Mouse (Mus musculus) cerebellum, adult (tissue): ENCODE results near the gene Pou6f1.
A peak's percentile ranks its signal among the peaks of the same experiment; 100 is the strongest.
"Not testable (repeated sequence)": the region's sequence is repeated elsewhere in the genome, so short reads cannot be mapped to it uniquely, and the experiment has no call there.

Experiments
- ATAC-seq: cut with Nextera tagmentation; 2 replicates; pipeline ENCODE4 v1.9.2; 2017; ENCODE audit warnings: mild to moderate bottlenecking, moderate library complexity, mixed read lengths; ENCODE audit not compliant: insufficient number of reproducible peaks, low FRiP score, low TSS enrichment

The Pou6f1 gene

GRCm38 (mm10) chr15:100622164-100622563, 22.4 kb upstream of the Pou6f1 start:
- no peak for ATAC-seq

- not testable (repeated sequence) for ATAC-seq
These were observed 21.9 kb upstream of the Pou6f1 start for GRCm38 (mm10) chr15:100621671-100622070.

GRCm38 (mm10) chr15:100619200-100619599, 19.4 kb upstream of the Pou6f1 start:
- ATAC-seq = no peak

- peak; percentile 5; the same call in 1 of the 2 replicates for ATAC-seq
These were observed 16.4 kb upstream of the Pou6f1 start for GRCm38 (mm10) chr15:100616221-100616620.

GRCm38 (mm10) chr15:100615825-100616220, 16.0 kb upstream of the Pou6f1 start:
- ATAC-seq = peak; percentile 72

DNA sequence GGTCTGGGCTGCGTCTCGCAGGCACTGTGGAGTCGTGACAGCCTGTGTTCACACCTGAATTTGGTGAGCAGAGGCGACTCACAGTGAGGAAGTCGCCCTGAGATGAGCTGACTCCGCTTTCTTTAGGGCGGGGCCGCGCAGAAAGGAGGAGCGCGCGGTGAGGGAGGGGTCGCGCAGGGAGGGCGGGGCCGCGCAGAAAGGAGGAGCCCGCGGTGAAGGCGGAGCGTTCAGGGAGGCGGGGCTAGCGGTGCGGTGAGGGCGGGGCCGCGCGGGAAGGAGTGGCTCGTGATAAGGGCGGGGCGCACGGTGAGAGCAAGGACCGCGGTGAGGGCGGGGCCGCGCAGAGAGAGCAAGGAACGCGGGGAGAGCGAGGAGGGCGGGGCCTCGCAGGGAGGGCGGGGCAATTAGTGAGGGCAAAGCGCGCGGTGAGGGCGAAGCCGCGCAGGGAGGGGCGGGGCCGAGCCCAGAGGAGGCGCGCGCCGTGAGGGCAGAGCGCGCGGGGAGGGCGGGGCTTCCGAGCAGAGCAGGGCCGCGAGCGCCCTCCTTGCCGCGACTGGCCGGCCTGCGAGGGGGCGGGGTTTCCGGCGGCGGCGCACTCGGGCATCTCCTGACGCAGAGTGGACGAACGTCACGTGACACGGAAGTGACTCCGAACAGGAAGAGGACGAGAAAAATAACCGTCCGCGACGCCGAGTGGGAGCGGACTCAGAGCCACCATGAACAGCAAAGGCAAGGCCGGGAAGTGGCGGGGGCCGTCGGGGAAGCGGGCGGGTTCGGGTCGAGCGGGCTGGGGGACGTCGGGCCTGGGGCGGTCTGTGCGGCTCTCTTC, 15.4 kb upstream of the Pou6f1 start, which contains the start of gene Dazap2:
Gene Dazap2 (plus strand): TSS at position 354 of the 829 bp plus-strand sequence.
- ATAC-seq = peak; percentile 56

GRCm38 (mm10) chr15:100614218-100614995, 14.6 kb upstream of the Pou6f1 start:
- peak; percentile 62; the same call in 1 of the 2 replicates for ATAC-seq

GRCm38 (mm10) chr15:100613584-100613983, 13.8 kb upstream of the Pou6f1 start:
- ATAC-seq = 0 out of 2 replicates have a peak, but pooled peaks have one; percentile 5

GRCm38 (mm10) chr15:100612432-100612831, 12.6 kb upstream of the Pou6f1 start:
- no peak for ATAC-seq

DNA sequence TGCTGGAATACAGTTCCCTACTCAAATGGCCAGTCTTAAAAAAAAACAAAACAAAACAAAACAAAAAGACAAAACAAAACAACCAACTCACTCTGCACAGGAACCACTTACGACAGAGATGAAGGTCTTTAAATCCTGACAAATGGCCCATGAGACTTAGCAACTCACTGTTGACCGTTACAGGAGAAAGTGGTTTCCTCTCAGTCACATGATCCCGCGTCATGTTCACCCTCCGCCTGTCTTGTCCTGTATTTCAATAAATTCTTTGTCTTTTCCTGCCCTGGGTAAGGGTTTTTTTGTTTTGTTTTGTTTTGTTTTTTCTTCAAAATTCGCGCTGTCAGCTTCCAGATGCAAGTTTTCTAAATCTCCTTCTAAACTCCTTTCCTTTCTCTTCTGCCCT, 12.2 kb upstream of the Pou6f1 start:
- ATAC-seq = no peak

DNA sequence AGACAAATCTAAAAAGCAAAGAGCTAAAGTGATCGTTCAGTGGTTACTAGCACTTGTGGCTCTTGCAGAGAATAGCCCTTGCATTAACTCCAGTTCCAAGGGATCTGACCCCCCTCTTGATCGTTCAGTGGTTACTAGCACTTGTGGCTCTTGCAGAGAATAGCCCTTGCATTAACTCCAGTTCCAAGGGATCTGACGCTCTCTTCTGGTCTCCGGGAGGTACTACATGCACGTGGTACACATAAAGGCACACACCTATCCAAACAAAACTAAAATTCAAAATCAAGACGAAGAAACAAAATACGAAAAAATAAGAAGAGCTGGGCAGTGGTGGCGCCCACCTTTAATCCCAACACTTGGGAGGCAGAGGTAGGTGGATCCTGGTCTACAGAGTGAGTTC, 6.9 kb upstream of the Pou6f1 start:
- not testable (repeated sequence) for ATAC-seq

DNA sequence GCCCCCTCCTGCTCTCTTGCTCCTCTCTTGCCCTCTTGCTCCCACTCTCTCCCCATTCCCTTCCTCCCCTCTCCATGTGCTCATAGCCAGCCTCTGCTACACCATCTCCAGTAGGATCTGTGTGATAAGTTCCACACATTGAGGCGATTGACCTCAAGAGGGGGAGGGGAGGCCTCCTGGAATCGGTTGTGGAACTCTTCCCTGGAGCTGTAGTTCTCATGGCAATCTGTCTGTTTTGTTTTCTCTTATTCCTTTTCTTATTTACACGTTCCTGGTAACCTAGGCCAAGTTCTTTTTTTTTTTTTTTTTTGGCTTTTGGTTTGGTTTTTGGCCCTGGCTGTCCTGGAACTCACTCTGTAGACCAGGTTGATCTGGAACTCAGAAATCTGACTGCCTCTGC, 1.9 kb upstream of the Pou6f1 start:
- ATAC-seq = no peak

DNA sequence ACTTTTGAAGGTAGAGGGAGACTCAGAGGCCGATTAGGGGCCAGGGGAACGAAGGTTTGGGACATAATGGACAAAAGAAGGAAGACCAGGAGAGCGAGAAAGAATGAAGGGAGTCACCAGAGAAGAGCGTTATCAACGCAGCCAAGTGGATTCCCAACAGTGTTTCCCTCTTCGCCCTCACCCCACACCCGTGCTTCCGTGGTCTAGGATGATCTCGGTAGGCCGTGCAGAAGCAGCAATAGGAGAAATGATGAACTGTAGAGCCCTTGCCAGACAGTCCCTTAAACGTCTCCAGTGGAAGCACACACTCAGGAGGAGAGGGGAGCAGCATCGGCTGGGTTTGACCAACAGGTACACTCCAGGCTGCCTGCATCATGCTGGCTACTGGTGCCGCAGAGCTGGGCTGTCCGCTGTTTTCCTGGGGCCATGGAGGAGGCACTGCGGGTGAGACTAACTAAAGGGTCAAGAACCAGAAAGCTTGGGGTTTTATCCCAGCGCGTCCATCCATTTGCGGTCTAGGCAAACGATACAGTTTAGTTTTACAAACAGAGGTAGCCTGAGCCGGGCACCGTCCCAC, 1.0 kb upstream of the Pou6f1 start:
- ATAC-seq = no peak

DNA sequence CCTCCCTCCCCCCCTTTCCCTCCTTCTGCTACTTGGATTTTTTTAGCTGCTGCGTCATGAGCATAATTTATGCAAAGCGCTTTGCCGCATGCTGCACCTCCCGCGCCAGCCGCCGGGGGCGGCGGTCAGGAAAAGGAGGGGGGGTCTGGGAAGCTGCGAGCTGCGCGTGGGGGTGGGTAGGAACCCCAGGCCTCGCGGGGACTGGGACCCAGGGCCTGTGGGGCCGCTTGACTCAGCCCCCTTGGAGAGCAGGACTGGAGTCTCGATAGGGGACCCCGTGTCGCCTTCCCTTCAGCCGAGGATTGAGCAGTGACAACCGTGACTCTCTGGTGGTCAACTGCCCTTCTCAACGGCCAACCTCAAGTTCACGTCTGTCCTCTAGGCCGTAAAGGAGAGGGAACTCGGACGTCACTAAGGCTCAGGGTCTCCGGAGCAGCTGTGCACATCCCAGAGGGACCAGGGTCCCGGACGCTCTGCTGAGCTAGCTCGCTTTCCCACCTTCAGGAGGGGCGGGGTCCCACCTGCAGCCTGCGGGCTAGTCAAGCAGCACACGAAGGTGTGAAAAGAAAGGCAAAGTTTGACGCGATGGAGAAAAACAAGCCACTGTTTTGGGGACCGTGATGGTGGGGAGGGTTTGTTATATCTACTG, 387 bp upstream of the Pou6f1 start:
- ATAC-seq = peak; percentile 49; the same call in 1 of the 2 replicates

DNA sequence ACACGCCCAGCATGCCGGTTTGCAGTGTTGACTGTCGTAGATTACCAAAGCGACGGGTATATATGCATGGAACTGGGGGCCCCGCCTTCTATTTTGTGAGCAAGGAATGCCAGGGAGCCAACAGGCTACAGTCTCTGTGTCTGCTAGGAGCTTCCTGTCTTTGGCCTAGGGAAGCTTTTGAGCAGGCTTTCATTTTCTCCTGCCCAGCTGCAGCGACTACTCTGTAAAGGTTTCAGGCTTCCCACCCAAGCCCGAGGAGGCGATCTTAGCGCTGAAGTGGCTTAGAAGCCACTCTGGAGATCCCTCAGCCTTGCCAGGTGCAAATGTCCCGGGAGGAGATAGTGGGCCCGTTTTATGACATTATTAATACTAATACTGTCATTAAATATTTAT, 905 bp downstream of the Pou6f1 start:
- no peak for ATAC-seq

DNA sequence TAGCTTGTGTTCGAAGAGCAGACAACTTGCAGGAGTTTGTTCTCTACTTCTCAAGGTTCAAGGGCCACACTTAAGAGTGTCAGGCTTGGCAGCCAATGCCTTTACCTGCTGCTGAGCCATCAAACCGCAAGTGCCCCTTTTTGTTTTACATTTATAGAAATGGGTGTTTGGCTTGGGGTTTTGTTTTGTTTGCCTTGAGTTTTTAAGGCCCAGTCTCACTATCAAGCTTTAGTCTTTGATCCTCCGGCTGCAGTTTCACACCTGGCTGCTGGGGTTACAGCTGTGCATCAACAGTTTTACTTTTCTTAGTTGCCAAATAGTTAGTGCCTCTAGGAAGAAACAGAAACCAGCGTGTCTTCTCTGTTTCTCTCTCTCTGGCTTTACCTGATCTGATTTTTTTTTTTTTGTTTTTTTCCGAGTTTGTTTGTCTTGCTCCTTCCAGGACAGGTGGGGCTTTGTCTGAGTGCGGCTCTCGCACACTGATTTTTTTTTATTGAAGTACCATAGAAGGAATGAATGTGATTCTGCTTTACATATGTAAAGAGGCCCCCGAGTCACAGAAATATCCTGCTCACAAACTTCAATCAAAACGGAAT, 1.4 kb downstream of the Pou6f1 start:
- ATAC-seq = no peak

GRCm38 (mm10) chr15:100592817-100593216, 7.0 kb downstream of the Pou6f1 start:
- ATAC-seq = no peak

- ATAC-seq = no peak
These were observed 9.3 kb downstream of the Pou6f1 start for GRCm38 (mm10) chr15:100590436-100590835.

- ATAC-seq = no peak
These were observed 11.5 kb downstream of the Pou6f1 start for GRCm38 (mm10) chr15:100588297-100588696.

DNA sequence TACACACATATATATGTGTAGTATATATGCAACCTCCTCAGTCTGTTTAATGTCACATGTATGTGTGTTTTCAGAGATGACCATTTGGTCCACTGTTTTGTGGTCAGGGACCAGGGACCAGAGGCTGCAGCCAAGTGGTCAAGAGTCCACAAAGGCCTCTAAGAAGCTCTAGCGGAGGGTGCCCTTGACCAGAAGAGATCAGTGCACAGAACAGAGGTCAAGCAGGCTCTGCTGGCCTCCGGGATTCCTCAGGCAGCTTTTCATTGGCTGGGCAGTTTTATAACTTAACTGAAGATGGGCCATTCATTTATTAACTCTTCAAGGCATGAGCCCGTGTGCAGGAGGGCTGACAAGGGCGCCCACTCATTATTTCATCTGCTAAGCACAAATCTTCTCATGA, 12.6 kb downstream of the Pou6f1 start:
- no peak for ATAC-seq
